Mouse (Mus musculus) limb, embryonic 15.5 days (tissue): Measurements from ENCODE around the gene Tgm2. TPM values are rescaled to one million over a fixed set of nuclear protein-coding genes. Genes with fewer than 3 reads are reported as not detected.

ENCODE experiments used
- ATAC-seq: fragments of 200-750 bp; cut with Nextera tagmentation; 2 replicates; pipeline ENCODE4 v1.8.0; 2017; ENCODE audit warnings: low read depth, moderate TSS enrichment; ENCODE audit not compliant: insufficient number of reproducible peaks, low FRiP score, low TSS enrichment
- H3K27ac ChIP-seq: fragments of 300-500 bp; sonication (generic); 2 replicates; pipeline ENCODE4 v1.5.1; 2015; ENCODE audit warnings: moderate library complexity, mild to moderate bottlenecking, inconsistent platforms
- H3K27me3 ChIP-seq: fragments of 300-500 bp; sonication (generic); 2 replicates; pipeline ENCODE4 v1.6.1; 2015; ENCODE audit warnings: inconsistent platforms
- H3K36me3 ChIP-seq: fragments of 300-500 bp; sonication (generic); 2 replicates; pipeline ENCODE4 v1.6.1; 2015; ENCODE audit warnings: inconsistent platforms
- H3K4me1 ChIP-seq: fragments of 300-500 bp; sonication (generic); 2 replicates; pipeline ENCODE4 v1.6.1; 2015; ENCODE audit warnings: inconsistent platforms
- H3K4me2 ChIP-seq: fragments of 300-500 bp; sonication (generic); 2 replicates; pipeline ENCODE4 v1.6.1; 2015; ENCODE audit warnings: mild to moderate bottlenecking, inconsistent platforms
- H3K4me3 ChIP-seq: fragments of 300-500 bp; sonication (generic); 2 replicates; pipeline ENCODE4 v1.5.1; 2015; ENCODE audit warnings: mild to moderate bottlenecking, inconsistent platforms
- H3K9ac ChIP-seq: fragments of 300-500 bp; sonication (generic); 2 replicates; pipeline ENCODE4 v1.6.1; 2015; ENCODE audit warnings: inconsistent platforms
- H3K9me3 ChIP-seq: fragments of 300-500 bp; sonication (generic); 2 replicates; pipeline ENCODE4 v1.6.1; 2016; ENCODE audit warnings: inconsistent platforms
- WGBS: fragments of 180-500 bp; shearing (Covaris S2); methylation state at CpG from one replicate; pipeline ENCODE4 v1.1.7; 2015; 5-methylcytosine and 5-hydroxymethylcytosine counted together
- polyA plus RNA-seq: library from polyadenylated mRNA; unstranded; fragments of >200 nt; fragmentation: Nextera tagmentation; extraction: Ambion mirVana; gene quantifications from 2 replicates; pipeline ENCODE4 v1.2.1, GENCODE M21; 2015

Tgm2 gene
- polyA plus RNA-seq, 1 experiment from 2014 or later: 13.3 TPM

- H3K27me3 ChIP-seq: no peaks in the 10 kb centered on the region
- no peaks in the 10 kb centered on the region for H3K9me3 ChIP-seq
- H3K4me2 ChIP-seq: no peak overlapping the region
- H3K27ac ChIP-seq: no peak overlapping the region
- 50% methylated on average over 2 of the region's 2 CpGs for WGBS
- no peak overlapping the region for H3K4me3 ChIP-seq
- ATAC-seq: no peak
- peaks cover 43% of the 10 kb centered on the region for H3K36me3 ChIP-seq
- H3K4me1 ChIP-seq: no peaks in the 10 kb centered on the region
- H3K9ac ChIP-seq: no peak overlapping the region
Observed at GRCm38 (mm10) chr2:158077981-158078380, 68.3 kb downstream of the Tgm2 start.

- 89% methylated on average over 6 of the region's 6 CpGs for WGBS
- ATAC-seq: no peak
- no peak overlapping the region for H3K27ac ChIP-seq
- H3K4me3 ChIP-seq: no peak overlapping the region
- H3K4me2 ChIP-seq: no peak overlapping the region
- no peak overlapping the region for H3K9ac ChIP-seq
- no peaks in the 10 kb centered on the region for H3K4me1 ChIP-seq
- H3K9me3 ChIP-seq: no peaks in the 10 kb centered on the region
- peaks cover 56% of the 10 kb centered on the region for H3K36me3 ChIP-seq
- no peaks in the 10 kb centered on the region for H3K27me3 ChIP-seq
Observed at GRCm38 (mm10) chr2:158076690-158077089, 69.5 kb downstream of the Tgm2 start.

- 96% methylated on average over 5 of the region's 5 CpGs for WGBS
Observed at GRCm38 (mm10) chr2:158074835-158075234, 71.4 kb downstream of the Tgm2 start.

GRCm38 (mm10) chr2:158071633-158071995, 74.6 kb downstream of the Tgm2 start:
- Histone ChIP-seq H3K9ac (no peak overlapping the region), H3K27ac (no peak overlapping the region), H3K36me3 (peaks cover 69% of the 10 kb centered on the region), H3K4me3 (no peak overlapping the region), H3K4me1 (no peaks in the 10 kb centered on the region), H3K27me3 (no peaks in the 10 kb centered on the region), H3K9me3 (no peaks in the 10 kb centered on the region), H3K4me2 (no peak overlapping the region)
- 87% methylated on average over 5 of the region's 5 CpGs for WGBS
- ATAC-seq: no peak

More at GRCm38 (mm10) chr2:158074835-158075234, 71.4 kb downstream of the Tgm2 start:
- ATAC-seq: no peak
- no peaks in the 10 kb centered on the region for H3K9me3 ChIP-seq
- H3K36me3 ChIP-seq: peaks cover 73% of the 10 kb centered on the region
- H3K27ac ChIP-seq: no peak overlapping the region
- no peaks in the 10 kb centered on the region for H3K4me1 ChIP-seq
- H3K4me2 ChIP-seq: no peak overlapping the region
- H3K27me3 ChIP-seq: no peaks in the 10 kb centered on the region
- no peak overlapping the region for H3K4me3 ChIP-seq
- no peak overlapping the region for H3K9ac ChIP-seq

GRCm38 (mm10) chr2:158070885-158071632, 75.2 kb downstream of the Tgm2 start:
- no peaks in the 10 kb centered on the region for H3K27me3 ChIP-seq
- no peak overlapping the region for H3K4me3 ChIP-seq
- H3K27ac ChIP-seq: no peak overlapping the region
- no peaks in the 10 kb centered on the region for H3K9me3 ChIP-seq
- no peak for ATAC-seq
- no peaks in the 10 kb centered on the region for H3K4me1 ChIP-seq
- WGBS: 77% methylated on average over 3 of the region's 3 CpGs
- no peak overlapping the region for H3K4me2 ChIP-seq
- H3K36me3 ChIP-seq: peaks cover 66% of the 10 kb centered on the region
- no peak overlapping the region for H3K9ac ChIP-seq

GRCm38 (mm10) chr2:158068444-158068971, 77.7 kb downstream of the Tgm2 start:
- no peaks in the 10 kb centered on the region for H3K9me3 ChIP-seq
- H3K4me3 ChIP-seq: no peak overlapping the region
- ATAC-seq: no peak
- H3K4me1 ChIP-seq: peaks cover 8% of the 10 kb centered on the region
- no peak overlapping the region for H3K9ac ChIP-seq
- H3K27me3 ChIP-seq: no peaks in the 10 kb centered on the region
- no peak overlapping the region for H3K4me2 ChIP-seq
- peaks cover 47% of the 10 kb centered on the region for H3K36me3 ChIP-seq
- H3K27ac ChIP-seq: no peak overlapping the region

- H3K9me3 ChIP-seq: no peaks in the 10 kb centered on the region
- H3K4me3 ChIP-seq: no peak overlapping the region
- no peak overlapping the region for H3K9ac ChIP-seq
- H3K27ac ChIP-seq: no peak overlapping the region
- H3K4me2 ChIP-seq: no peak overlapping the region
- H3K27me3 ChIP-seq: no peaks in the 10 kb centered on the region
- peaks cover 8% of the 10 kb centered on the region for H3K4me1 ChIP-seq
- H3K36me3 ChIP-seq: peaks cover 37% of the 10 kb centered on the region
- WGBS: 92% methylated on average over 5 of the region's 5 CpGs
- no peak for ATAC-seq
Observed at GRCm38 (mm10) chr2:158067260-158067824, 78.9 kb downstream of the Tgm2 start.

GRCm38 (mm10) chr2:158066456-158066855, 79.8 kb downstream of the Tgm2 start:
- Histone ChIP-seq H3K4me3 (no peak overlapping the region), H3K27me3 (no peaks in the 10 kb centered on the region), H3K36me3 (peaks cover 37% of the 10 kb centered on the region), H3K9me3 (no peaks in the 10 kb centered on the region), H3K27ac (no peak overlapping the region), H3K4me2 (no peak overlapping the region), H3K9ac (no peak overlapping the region), H3K4me1 (peaks cover 8% of the 10 kb centered on the region)
- no peak for ATAC-seq

Other genes starting within 250 kb of the Tgm2 start
- 0.10 TPM in 1 of 2 replicates, not detected in the other for gene Vstm2l, start 231.8 kb downstream of the Tgm2 start, polyA plus RNA-seq
- gene Tti1, start 118.0 kb downstream of the Tgm2 start, polyA plus RNA-seq: 22.5 TPM in 2 replicates
- gene Rprd1b, start 117.9 kb downstream of the Tgm2 start, polyA plus RNA-seq: 39.3 and 41.5 TPM in 2 replicates
- 12.0 and 12.2 TPM in 2 replicates for gene D630003M21Rik, start 82.8 kb upstream of the Tgm2 start, polyA plus RNA-seq
- not detected in 2 replicates for gene Bpi, start 111.7 kb upstream of the Tgm2 start, polyA plus RNA-seq
- gene Lbp, start 160.1 kb upstream of the Tgm2 start, polyA plus RNA-seq: 3.8 and 5.4 TPM in 2 replicates
- gene Snhg11, start 229.2 kb upstream of the Tgm2 start, polyA plus RNA-seq: 2.9 and 4.6 TPM in 2 replicates